Mouse (Mus musculus): Measurements from ENCODE around the gene Asz1. TPM values are rescaled to one million over a fixed set of nuclear protein-coding genes. Genes with fewer than 3 reads are reported as not detected.

Gene Asz1
- polyA plus RNA-seq, 1 experiment from 2014 or later, result not detected

GRCm38 (mm10) chr6:18044299-18044698, 64.6 kb downstream of the Asz1 start:
- H3K27ac ChIP-seq (replicated peaks), result no peak overlapping the region
- H3K27me3 ChIP-seq, result no peaks in the 10 kb centered on the region
- ATAC-seq (replicated peaks), result no peak
- H3K4me3 ChIP-seq, result no peak overlapping the region
- no peak overlapping the region for H3K9ac ChIP-seq (replicated peaks)
- 84% methylated on average over 4 of the region's 4 CpGs for WGBS
- H3K36me3 ChIP-seq, result no peaks in the 10 kb centered on the region
- no peaks in the 10 kb centered on the region for H3K4me1 ChIP-seq
- H3K4me2 ChIP-seq (replicated peaks), result no peak overlapping the region
- no peaks in the 10 kb centered on the region for H3K9me3 ChIP-seq

GRCm38 (mm10) chr6:18043172-18043571, 65.7 kb downstream of the Asz1 start:
- H3K27me3 ChIP-seq, result no peaks in the 10 kb centered on the region
- no peak for ATAC-seq (replicated peaks)
- H3K9me3 ChIP-seq, result no peaks in the 10 kb centered on the region
- H3K4me1 ChIP-seq, result no peaks in the 10 kb centered on the region
- no peaks in the 10 kb centered on the region for H3K36me3 ChIP-seq
- H3K4me3 ChIP-seq, result no peak overlapping the region
- no peak overlapping the region for H3K9ac ChIP-seq (replicated peaks)
- 84% methylated on average over 5 of the region's 5 CpGs for WGBS
- no peak overlapping the region for H3K27ac ChIP-seq (replicated peaks)
- H3K4me2 ChIP-seq (replicated peaks), result no peak overlapping the region

- Histone ChIP-seq H3K27me3 (peaks cover 36% of the 10 kb centered on the region), H3K36me3 (no peaks in the 10 kb centered on the region), H3K9ac (replicated peaks) (no peak overlapping the region), H3K4me3 (peak overlapping the region; percentile 46; the same call in 1 of the 2 replicates), H3K9me3 (no peaks in the 10 kb centered on the region), H3K4me1 (peaks cover 23% of the 10 kb centered on the region), H3K27ac (replicated peaks) (no peak overlapping the region), H3K4me2 (replicated peaks) (peak overlapping the region; percentile 88)
- 28% methylated on average over 6 of the region's 6 CpGs for WGBS
- no peak for ATAC-seq (replicated peaks)
Measured at GRCm38 (mm10) chr6:18032271-18032670, 76.6 kb downstream of the Asz1 start.

GRCm38 (mm10) chr6:18031509-18032010, 77.3 kb downstream of the Asz1 start:
- no peaks in the 10 kb centered on the region for H3K36me3 ChIP-seq
- no peaks in the 10 kb centered on the region for H3K9me3 ChIP-seq
- H3K4me2 ChIP-seq (replicated peaks), result peak overlapping the region; percentile 88
- H3K27ac ChIP-seq (replicated peaks), result no peak overlapping the region
- under 1% methylated on average over 29 of the region's 29 CpGs for WGBS
- H3K9ac ChIP-seq (replicated peaks), result peak overlapping the region; percentile 35; the same call in 1 of the 2 replicates
- ATAC-seq (replicated peaks), result peak; percentile 68
- H3K4me1 ChIP-seq, result peaks cover 23% of the 10 kb centered on the region
- H3K4me3 ChIP-seq, result peak overlapping the region; percentile 46
- peaks cover 36% of the 10 kb centered on the region for H3K27me3 ChIP-seq

GRCm38 (mm10) chr6:18030868-18031508, 77.9 kb downstream of the Asz1 start:
- Histone ChIP-seq H3K9ac (replicated peaks) (peak overlapping the region; percentile 35; the same call in 1 of the 2 replicates), H3K36me3 (no peaks in the 10 kb centered on the region), H3K9me3 (no peaks in the 10 kb centered on the region), H3K4me1 (peaks cover 23% of the 10 kb centered on the region), H3K27me3 (peaks cover 36% of the 10 kb centered on the region), H3K4me3 (peak overlapping the region; percentile 46), H3K27ac (replicated peaks) (no peak overlapping the region), H3K4me2 (replicated peaks) (peak overlapping the region; percentile 88)
- 9% methylated on average over 12 of the region's 12 CpGs for WGBS
- ATAC-seq (replicated peaks), result peak; percentile 46

GRCm38 (mm10) chr6:18029746-18030656, 78.9 kb downstream of the Asz1 start, which contains the start of gene Wnt2:
TSS of gene Wnt2 (minus strand) at chr6:18030585.
- peaks cover 36% of the 10 kb centered on the region for H3K27me3 ChIP-seq
- peak; percentile 62 for ATAC-seq (replicated peaks)
- no peaks in the 10 kb centered on the region for H3K36me3 ChIP-seq
- no peaks in the 10 kb centered on the region for H3K9me3 ChIP-seq
- H3K9ac ChIP-seq (replicated peaks), result peak within 1 kb of the TSS; percentile 35
- peak within 1 kb of the TSS; percentile 46 for H3K4me3 ChIP-seq
- no peak within 1 kb of the TSS for H3K27ac ChIP-seq (replicated peaks)
- H3K4me1 ChIP-seq, result peaks cover 23% of the 10 kb centered on the region
- under 1% methylated on average over 47 of the region's 47 CpGs for WGBS
- peak within 1 kb of the TSS; percentile 88 for H3K4me2 ChIP-seq (replicated peaks)

GRCm38 (mm10) chr6:18024133-18024794, 84.6 kb downstream of the Asz1 start:
- Histone ChIP-seq H3K27ac (replicated peaks) (no peak overlapping the region), H3K4me1 (no peaks in the 10 kb centered on the region), H3K36me3 (no peaks in the 10 kb centered on the region), H3K9me3 (no peaks in the 10 kb centered on the region), H3K27me3 (peaks cover 6% of the 10 kb centered on the region; the same call in 1 of the 2 replicates), H3K9ac (replicated peaks) (no peak overlapping the region), H3K4me2 (replicated peaks) (no peak overlapping the region), H3K4me3 (no peak overlapping the region)
- no peak for ATAC-seq (replicated peaks)
- WGBS, result 81% methylated on average over 8 of the region's 8 CpGs

- H3K27me3 ChIP-seq, result no peaks in the 10 kb centered on the region
- H3K27ac ChIP-seq (replicated peaks), result no peak overlapping the region
- H3K9ac ChIP-seq (replicated peaks), result no peak overlapping the region
- H3K36me3 ChIP-seq, result no peaks in the 10 kb centered on the region
- no peaks in the 10 kb centered on the region for H3K4me1 ChIP-seq
- no peak overlapping the region for H3K4me2 ChIP-seq (replicated peaks)
- H3K9me3 ChIP-seq, result no peaks in the 10 kb centered on the region
- H3K4me3 ChIP-seq, result no peak overlapping the region
- ATAC-seq (replicated peaks), result no peak
- WGBS, result 79% methylated on average over 7 of the region's 7 CpGs
Measured at GRCm38 (mm10) chr6:18013346-18013745, 95.5 kb downstream of the Asz1 start.

- H3K9ac ChIP-seq (replicated peaks), result no peak overlapping the region
- H3K4me3 ChIP-seq, result no peak overlapping the region
- no peaks in the 10 kb centered on the region for H3K36me3 ChIP-seq
- no peak for ATAC-seq (replicated peaks)
- no peaks in the 10 kb centered on the region for H3K9me3 ChIP-seq
- H3K4me2 ChIP-seq (replicated peaks), result no peak overlapping the region
- no peak overlapping the region for H3K27ac ChIP-seq (replicated peaks)
- no peaks in the 10 kb centered on the region for H3K27me3 ChIP-seq
- WGBS, result 81% methylated on average over 3 of the region's 3 CpGs
- no peaks in the 10 kb centered on the region for H3K4me1 ChIP-seq
Measured at GRCm38 (mm10) chr6:18007356-18007755, 101.5 kb downstream of the Asz1 start.

- Histone ChIP-seq H3K9me3 (no peaks in the 10 kb centered on the region), H3K27ac (replicated peaks) (no peak overlapping the region), H3K27me3 (no peaks in the 10 kb centered on the region), H3K4me2 (replicated peaks) (no peak overlapping the region), H3K4me3 (no peak overlapping the region), H3K36me3 (no peaks in the 10 kb centered on the region), H3K4me1 (no peaks in the 10 kb centered on the region), H3K9ac (replicated peaks) (no peak overlapping the region)
- 93% methylated on average over 6 of the region's 6 CpGs for WGBS
- no peak for ATAC-seq (replicated peaks)
Measured at GRCm38 (mm10) chr6:18002065-18002464, 106.8 kb downstream of the Asz1 start.

All from forebrain, embryonic 15.5 days (tissue).